Mouse (Mus musculus): Measurements from ENCODE around the gene Gm5136. TPM values are rescaled to one million over a fixed set of nuclear protein-coding genes. Genes with fewer than 3 reads are reported as not detected.

The Gm5136 gene
- total RNA-seq (2021) = not detected
- long read RNA-seq, experiment 1 = 0 reads
- long read RNA-seq, experiment 2 = 0 reads

DNA sequence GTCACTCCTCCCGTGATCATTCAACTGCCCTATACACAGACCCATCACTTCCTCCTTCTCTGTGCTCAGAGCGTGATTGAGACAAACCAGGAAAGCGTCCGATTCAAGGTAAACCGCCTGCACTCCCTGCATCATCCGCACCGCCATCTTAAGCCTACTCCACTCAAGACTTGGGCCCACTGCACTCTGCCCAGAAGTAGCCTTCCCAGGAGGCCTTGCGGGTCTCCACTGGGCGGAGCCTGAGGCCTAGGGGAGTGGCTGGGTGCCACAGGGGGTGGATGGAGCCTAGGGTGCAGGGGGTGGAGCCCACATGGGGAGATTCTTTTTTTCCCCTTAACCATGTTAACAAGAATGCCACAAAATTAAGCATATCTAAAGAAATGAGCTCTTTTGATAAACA, at the start of gene Gm5136:
Gene Gm5136, minus strand, starts transcription at position 215 of the 400 bp plus-strand sequence.
- no peak for DNase-seq

- DNase-seq = no peak
These were observed 43.8 kb upstream of the Gm5136 start for GRCm38 (mm10) chr10:108743759-108744158.

- no peak for DNase-seq
These were observed 34.0 kb upstream of the Gm5136 start for GRCm38 (mm10) chr10:108733982-108734381.

GRCm38 (mm10) chr10:108728961-108729360, 29.0 kb upstream of the Gm5136 start:
- no peak for DNase-seq

- DNase-seq = no peak
These were observed 26.4 kb upstream of the Gm5136 start for GRCm38 (mm10) chr10:108726391-108726790.

DNA sequence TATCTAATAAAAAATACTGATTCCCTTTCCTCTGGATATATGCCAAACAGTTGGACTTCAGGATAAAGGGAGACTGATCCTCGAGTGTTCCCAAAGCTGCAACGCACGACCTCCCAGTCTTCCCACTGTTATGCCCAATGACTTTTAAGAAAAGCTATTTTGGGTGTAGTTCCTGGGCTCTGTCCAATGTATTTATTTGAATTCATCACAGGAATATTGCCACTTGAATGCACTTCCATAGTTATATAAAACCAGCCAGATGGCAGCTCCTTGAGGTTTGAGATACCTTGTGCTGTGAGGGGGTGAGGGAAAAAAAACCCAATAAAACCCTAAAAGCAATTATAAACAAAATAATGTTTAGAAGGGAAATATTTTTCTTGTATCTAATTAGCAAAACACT, 24.9 kb upstream of the Gm5136 start:
- DNase-seq = no peak

- DNase-seq = no peak
These were observed 10.6 kb upstream of the Gm5136 start for GRCm38 (mm10) chr10:108710514-108710913.

- DNase-seq = no peak
These were observed 5.7 kb upstream of the Gm5136 start for GRCm38 (mm10) chr10:108705658-108706057.

- no peak for DNase-seq
These were observed 1.6 kb upstream of the Gm5136 start for GRCm38 (mm10) chr10:108701361-108702128.

- DNase-seq = no peak
These were observed 2.9 kb downstream of the Gm5136 start for GRCm38 (mm10) chr10:108697062-108697461.

DNA sequence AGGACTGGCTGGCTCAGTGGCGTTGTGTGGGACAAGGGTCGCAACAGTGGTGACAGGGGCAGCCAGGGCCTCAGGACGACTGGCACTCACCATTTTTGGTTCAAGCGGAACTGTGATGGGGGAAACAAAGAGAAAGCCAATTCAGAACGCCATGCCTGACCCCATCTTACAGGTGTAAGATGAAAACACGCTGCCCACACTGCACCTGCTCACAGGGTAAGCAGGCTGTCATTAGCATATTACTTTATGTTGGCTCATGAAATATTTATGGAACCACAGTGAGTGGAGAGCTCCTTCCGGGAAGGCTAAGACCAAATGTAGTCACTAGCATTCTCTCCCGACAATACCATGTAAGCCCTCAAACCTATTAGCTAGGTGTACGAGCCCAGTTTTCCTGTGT, 9.0 kb downstream of the Gm5136 start:
- DNase-seq = no peak

DNA sequence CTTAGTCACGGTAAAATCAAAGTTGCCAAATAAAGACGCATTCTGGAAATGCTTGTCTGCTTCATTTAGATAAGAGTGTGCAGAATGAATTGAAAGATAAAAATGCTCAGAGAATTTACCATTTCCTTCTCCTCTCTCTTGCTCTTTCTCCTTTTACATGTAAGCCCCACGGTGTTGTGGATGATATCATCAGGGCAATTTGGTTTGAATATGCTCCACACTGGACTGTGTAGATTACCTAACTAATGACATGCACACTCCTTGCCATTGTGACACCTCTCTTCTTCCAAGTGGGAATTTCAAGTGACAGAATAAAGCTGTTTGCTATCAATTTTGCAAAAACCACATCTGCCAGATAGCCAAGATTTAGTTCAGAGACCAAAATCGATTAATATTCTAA, 13.3 kb downstream of the Gm5136 start:
- DNase-seq = no peak

DNA sequence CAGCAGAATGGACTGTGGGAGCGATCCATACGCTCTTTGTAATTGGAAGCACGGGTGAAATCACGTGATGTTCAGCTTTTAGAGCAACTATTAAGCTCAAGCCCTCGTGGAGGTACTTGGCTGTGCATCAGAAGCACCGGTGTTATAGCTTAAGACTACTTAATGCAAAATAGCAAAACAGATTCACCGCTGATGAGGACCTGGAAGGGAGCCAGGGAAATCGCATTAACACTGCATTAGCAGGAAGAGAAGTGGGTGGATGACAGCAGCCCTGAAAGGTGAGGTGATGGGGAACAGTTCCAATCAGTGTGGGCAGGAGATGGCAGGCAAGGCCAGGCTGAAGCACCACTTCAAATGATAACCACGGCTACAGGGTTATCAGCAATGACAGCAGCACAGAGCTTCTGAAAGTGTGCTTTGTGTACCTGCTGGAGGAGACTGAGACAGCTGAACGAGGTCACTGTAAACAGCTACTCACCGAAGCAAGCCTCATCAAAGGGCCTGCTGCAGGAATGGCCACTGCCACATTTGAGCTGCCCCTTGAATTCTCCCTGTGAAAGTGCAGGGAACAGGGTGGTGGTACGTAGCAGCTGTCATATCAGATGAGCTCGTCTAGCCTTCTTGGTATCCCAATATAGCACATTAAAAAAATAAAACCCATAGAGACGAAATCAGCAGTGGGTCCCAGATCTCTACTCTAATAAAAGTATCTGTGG, 20.1 kb downstream of the Gm5136 start:
- no peak for DNase-seq

DNA sequence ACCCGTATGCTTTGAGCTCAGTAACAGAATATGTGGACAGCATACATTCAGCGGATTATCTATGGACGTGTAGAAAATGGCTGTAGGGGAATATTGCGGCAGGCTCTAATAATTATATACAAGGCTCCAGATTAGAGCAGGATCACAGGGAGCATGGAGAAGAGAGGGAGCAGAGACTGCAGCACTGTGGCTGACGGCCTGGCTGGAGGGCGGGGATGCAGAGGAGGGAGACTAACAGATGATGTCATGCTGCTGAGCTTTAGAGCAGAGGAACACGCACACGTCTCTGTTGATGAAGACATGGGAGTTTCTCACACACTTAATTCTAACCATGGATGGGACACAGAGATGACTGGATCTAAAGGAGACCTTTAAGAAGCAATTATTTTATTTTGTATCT, 22.9 kb downstream of the Gm5136 start:
- DNase-seq = no peak

GRCm38 (mm10) chr10:108668944-108669343, 31.0 kb downstream of the Gm5136 start:
- DNase-seq = no peak

DNA sequence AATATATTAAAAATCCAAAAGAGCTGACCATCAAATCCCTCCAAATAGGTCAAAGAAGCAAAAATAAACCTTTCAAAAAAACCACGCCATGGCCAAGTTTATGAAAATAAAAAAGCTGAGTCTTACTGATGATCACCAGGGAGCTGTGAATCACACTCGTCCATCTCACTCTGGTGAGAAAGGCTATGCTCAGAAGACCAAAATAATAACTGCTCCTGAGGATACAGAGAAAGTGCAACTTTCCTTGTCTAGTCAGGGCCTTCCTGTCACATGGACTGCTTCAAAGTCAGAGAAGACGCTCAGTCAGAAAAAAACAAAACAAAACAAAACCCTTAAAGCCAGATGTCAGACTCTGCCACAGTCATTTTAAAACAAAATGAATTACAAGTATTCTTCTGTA, 39.7 kb downstream of the Gm5136 start:
- DNase-seq = no peak

- DNase-seq = no peak
These were observed 41.7 kb downstream of the Gm5136 start for GRCm38 (mm10) chr10:108658300-108658699.

DNA sequence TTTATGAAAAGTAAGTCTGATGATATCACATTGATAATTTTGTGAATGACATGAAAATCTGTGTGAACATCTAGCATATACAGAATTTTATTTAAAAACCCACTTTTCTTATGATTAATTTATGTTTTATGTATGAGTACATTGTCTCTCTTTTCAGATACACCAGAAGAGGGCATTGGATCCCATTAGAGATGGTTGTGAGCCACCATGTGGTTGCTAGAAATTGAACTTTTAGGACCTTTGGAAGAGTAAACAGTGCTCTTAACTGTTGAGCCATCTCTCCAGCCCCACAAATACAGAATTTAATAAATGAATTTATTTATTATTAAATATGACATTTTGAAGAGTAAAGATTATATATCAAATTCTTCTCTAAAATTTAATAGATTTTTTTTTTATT, 42.3 kb downstream of the Gm5136 start:
- DNase-seq = no peak

- no peak for DNase-seq
These were observed 43.1 kb downstream of the Gm5136 start for GRCm38 (mm10) chr10:108656898-108657297.

- no peak for DNase-seq
These were observed 44.9 kb downstream of the Gm5136 start for GRCm38 (mm10) chr10:108655074-108655473.

DNA sequence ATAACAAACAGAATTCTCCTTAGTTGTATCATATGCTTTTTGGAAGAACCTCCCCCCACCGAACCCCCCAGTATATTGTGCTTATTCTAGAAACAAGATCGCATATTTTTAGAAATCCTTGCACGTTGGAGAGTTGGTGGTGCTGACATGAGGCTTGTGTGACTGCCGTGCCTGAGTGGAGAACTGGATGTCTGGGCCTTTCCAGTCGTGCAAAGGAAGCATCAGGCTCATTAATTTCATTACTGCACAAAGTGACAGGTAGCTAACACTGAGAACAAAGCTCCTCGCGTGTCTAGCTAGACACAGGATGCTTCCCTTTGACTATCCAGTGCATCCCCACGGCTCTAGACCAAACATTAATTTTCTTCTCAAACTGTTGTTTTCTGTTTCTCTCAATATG, 47.1 kb downstream of the Gm5136 start:
- DNase-seq = no peak

DNA sequence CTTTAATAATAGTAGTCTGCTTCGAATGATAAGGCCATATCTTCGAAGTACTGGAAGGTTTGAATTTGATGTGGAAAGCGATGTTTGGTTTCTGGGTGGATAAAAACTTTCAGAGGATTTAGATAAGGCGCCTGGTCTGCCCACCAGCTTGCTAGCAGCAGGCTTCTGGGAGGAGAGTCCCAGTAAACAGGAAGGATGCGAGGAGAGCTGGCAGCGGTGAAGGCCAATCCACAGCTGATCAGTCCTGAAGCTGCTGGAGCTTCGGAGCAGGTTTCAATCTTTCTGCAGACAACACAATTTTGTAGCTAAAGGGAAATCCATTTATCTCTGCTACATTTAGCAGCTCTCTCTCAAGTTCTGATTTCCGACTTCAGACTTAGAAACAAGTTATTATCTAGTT, 47.9 kb downstream of the Gm5136 start:
- DNase-seq = no peak

DNA sequence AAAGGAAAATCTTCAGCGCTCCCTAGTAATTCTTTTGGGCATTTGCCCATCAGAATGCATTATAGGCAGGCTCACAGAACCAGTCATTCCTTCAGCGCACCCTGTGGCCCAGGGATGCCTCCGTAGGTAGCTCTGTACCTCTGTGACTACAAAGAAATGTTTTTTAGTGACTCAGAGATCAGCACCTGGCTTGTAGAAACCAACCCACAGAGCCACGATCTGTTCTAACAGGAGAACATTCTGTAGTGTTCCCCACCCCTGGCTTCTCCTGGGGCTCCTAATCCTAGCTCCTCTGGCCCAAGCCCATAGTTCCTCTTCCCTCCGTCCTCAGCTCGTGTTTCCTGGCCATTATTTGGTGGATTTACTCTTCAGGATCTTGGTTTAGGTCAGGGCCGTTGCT, 50.8 kb downstream of the Gm5136 start:
- DNase-seq = no peak
